Mouse (Mus musculus): ENCODE measurements around the gene Mylk2. TPM values are rescaled to one million over a fixed set of nuclear protein-coding genes. Genes with fewer than 3 reads are reported as not detected.

Mylk2 gene
- polyA plus RNA-seq (2016; fragmentation: Nextera tagmentation; extraction: Ambion mirVana), result 0.05 and 0.12 TPM in 2 replicates

DNA sequence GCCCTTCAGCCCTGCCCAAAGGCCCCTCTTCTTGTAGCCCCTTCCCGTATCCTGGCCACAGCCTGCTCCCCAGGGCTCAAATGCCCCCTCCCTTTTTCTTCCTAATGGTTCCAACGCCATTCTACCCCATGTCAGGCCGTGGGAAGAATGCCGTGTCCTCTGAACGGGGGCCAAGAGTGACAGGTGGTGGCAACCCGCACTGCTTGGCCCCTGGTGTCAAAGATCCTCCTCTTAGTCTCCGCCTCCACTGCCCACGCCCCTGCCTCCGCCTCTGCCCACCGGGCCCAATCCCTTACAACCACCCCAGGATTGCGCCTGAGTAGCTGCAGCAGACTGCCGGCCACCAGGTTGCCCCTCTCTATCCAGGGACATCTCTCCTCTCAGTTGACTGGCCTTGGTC, at the start of gene Mylk2:
Mylk2 (plus strand) TSS at position 322 of the 400 bp plus-strand sequence.
- H3K9me3 ChIP-seq (replicated peaks), result no peaks in the 10 kb centered on the region
- peaks cover 31% of the 10 kb centered on the region for H3K4me1 ChIP-seq (replicated peaks)
- no peak within 1 kb of the TSS for H3K27ac ChIP-seq (ENCODE audit: poor library complexity, severe bottlenecking)
- peaks cover 45% of the 10 kb centered on the region for H3K27me3 ChIP-seq (replicated peaks)
- WGBS, result 22% methylated on average over 12 of the region's 12 CpGs
- ATAC-seq (ENCODE audit: insufficient number of reproducible peaks, low FRiP score), result no peak
- no peak within 1 kb of the TSS; the same call in 1 of the 2 replicates for H3K9ac ChIP-seq
- no peak within 1 kb of the TSS for H3K4me3 ChIP-seq
- no peaks in the 10 kb centered on the region for H3K36me3 ChIP-seq
- H3K4me2 ChIP-seq, result no peak within 1 kb of the TSS

DNA sequence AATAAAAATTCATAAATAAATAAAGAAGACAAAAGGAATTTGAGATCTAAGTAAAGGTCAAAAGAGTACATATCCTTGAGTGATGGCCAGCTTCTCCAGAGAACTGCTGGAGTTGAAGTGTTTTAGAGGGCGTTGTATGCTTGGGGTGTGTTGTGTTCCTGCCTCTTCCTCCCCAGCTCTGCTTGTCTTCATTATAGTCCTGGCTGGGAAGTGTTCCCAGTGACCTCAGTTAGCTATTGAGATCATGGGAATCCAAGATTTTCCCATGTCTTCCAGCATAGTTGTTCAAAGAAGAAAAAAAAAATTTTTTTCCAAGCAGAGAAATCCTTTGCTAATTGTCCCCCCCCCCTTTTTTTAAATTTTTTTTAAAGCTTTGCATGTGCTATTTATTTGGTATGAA, 49.3 kb upstream of the Mylk2 start:
- no peak for ATAC-seq (ENCODE audit: insufficient number of reproducible peaks, low FRiP score)

GRCm38 (mm10) chr2:152862638-152863037, 48.5 kb upstream of the Mylk2 start:
- 73% methylated on average over 3 of the region's 3 CpGs for WGBS

More for the DNA sequence above, 49.3 kb upstream of the Mylk2 start:
- no peak overlapping the region for H3K27ac ChIP-seq (ENCODE audit: poor library complexity, severe bottlenecking)
- H3K9ac ChIP-seq, result no peak overlapping the region
- peaks cover 59% of the 10 kb centered on the region for H3K36me3 ChIP-seq
- H3K4me1 ChIP-seq (replicated peaks), result peaks cover 4% of the 10 kb centered on the region; the same call in 1 of the 2 replicates
- H3K27me3 ChIP-seq (replicated peaks), result no peaks in the 10 kb centered on the region
- WGBS, result 86% methylated on average over 1 of the region's 1 CpGs
- no peak overlapping the region for H3K4me3 ChIP-seq
- no peak overlapping the region for H3K4me2 ChIP-seq
- no peaks in the 10 kb centered on the region for H3K9me3 ChIP-seq (replicated peaks)

GRCm38 (mm10) chr2:152863346-152863745, 47.8 kb upstream of the Mylk2 start:
- no peak overlapping the region for H3K27ac ChIP-seq (ENCODE audit: poor library complexity, severe bottlenecking)
- no peaks in the 10 kb centered on the region for H3K9me3 ChIP-seq (replicated peaks)
- ATAC-seq (ENCODE audit: insufficient number of reproducible peaks, low FRiP score), result no peak
- WGBS, result 93% methylated on average over 6 of the region's 6 CpGs
- H3K36me3 ChIP-seq, result peaks cover 58% of the 10 kb centered on the region
- H3K4me1 ChIP-seq (replicated peaks), result peaks cover 4% of the 10 kb centered on the region; the same call in 1 of the 2 replicates
- no peaks in the 10 kb centered on the region for H3K27me3 ChIP-seq (replicated peaks)
- H3K4me2 ChIP-seq, result no peak overlapping the region
- no peak overlapping the region for H3K4me3 ChIP-seq
- H3K9ac ChIP-seq, result no peak overlapping the region

More at GRCm38 (mm10) chr2:152862638-152863037, 48.5 kb upstream of the Mylk2 start:
- Histone ChIP-seq H3K4me2 (no peak overlapping the region), H3K27me3 (replicated peaks) (no peaks in the 10 kb centered on the region), H3K4me1 (replicated peaks) (peaks cover 4% of the 10 kb centered on the region; the same call in 1 of the 2 replicates), H3K9ac (no peak overlapping the region), H3K27ac (ENCODE audit: poor library complexity, severe bottlenecking) (no peak overlapping the region), H3K9me3 (replicated peaks) (no peaks in the 10 kb centered on the region), H3K4me3 (no peak overlapping the region), H3K36me3 (peaks cover 58% of the 10 kb centered on the region)
- no peak for ATAC-seq (ENCODE audit: insufficient number of reproducible peaks, low FRiP score)

- H3K9ac ChIP-seq, result no peak overlapping the region
- no peak overlapping the region for H3K27ac ChIP-seq (ENCODE audit: poor library complexity, severe bottlenecking)
- no peaks in the 10 kb centered on the region for H3K4me1 ChIP-seq (replicated peaks)
- H3K4me2 ChIP-seq, result no peak overlapping the region
- H3K4me3 ChIP-seq, result no peak overlapping the region
- peaks cover 74% of the 10 kb centered on the region for H3K36me3 ChIP-seq
- 91% methylated on average over 3 of the region's 3 CpGs for WGBS
- no peaks in the 10 kb centered on the region for H3K9me3 ChIP-seq (replicated peaks)
- no peaks in the 10 kb centered on the region for H3K27me3 ChIP-seq (replicated peaks)
- no peak for ATAC-seq (ENCODE audit: insufficient number of reproducible peaks, low FRiP score)
Observed at GRCm38 (mm10) chr2:152878239-152878638, 32.9 kb upstream of the Mylk2 start.

GRCm38 (mm10) chr2:152880898-152881297, 30.3 kb upstream of the Mylk2 start:
- Histone ChIP-seq H3K9ac (no peak overlapping the region), H3K4me3 (no peak overlapping the region), H3K27me3 (replicated peaks) (no peaks in the 10 kb centered on the region), H3K4me2 (no peak overlapping the region), H3K36me3 (peaks cover 81% of the 10 kb centered on the region), H3K9me3 (replicated peaks) (no peaks in the 10 kb centered on the region), H3K27ac (ENCODE audit: poor library complexity, severe bottlenecking) (no peak overlapping the region), H3K4me1 (replicated peaks) (no peaks in the 10 kb centered on the region)
- no peak for ATAC-seq (ENCODE audit: insufficient number of reproducible peaks, low FRiP score)
- WGBS, result 96% methylated on average over 13 of the region's 13 CpGs

DNA sequence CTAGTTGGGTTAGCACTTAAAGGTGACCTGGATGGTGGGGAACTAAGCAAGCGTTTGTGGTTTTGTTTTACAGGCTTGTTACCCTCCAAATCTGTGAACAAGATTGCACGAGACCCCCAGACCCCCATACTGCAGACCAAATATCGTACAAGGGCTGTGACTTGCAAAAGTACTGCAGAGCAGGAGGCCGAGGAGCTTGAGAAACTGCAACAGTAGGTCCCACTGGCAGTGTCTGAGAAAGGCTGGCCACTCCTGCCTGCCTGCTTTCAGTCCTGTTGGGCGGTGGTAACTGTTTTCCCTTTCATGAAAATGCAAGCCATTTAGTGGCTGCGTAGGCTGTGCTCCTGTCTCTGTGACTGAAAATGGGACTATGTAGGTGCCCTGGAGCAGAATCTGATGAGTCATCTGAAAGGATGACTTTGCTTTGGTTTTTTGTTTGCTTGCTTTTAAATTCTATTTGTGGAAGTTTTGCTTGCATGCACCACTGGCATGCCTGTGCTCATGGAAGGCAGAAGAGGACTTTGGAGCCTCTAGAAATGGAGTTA, 27.0 kb upstream of the Mylk2 start:
- Histone ChIP-seq H3K4me3 (no peak overlapping the region), H3K36me3 (peaks cover 88% of the 10 kb centered on the region), H3K27me3 (replicated peaks) (no peaks in the 10 kb centered on the region), H3K4me2 (no peak overlapping the region), H3K9ac (no peak overlapping the region), H3K4me1 (replicated peaks) (no peaks in the 10 kb centered on the region), H3K9me3 (replicated peaks) (no peaks in the 10 kb centered on the region), H3K27ac (ENCODE audit: poor library complexity, severe bottlenecking) (no peak overlapping the region)
- no peak for ATAC-seq (ENCODE audit: insufficient number of reproducible peaks, low FRiP score)
- WGBS, result 93% methylated on average over 6 of the region's 6 CpGs

DNA sequence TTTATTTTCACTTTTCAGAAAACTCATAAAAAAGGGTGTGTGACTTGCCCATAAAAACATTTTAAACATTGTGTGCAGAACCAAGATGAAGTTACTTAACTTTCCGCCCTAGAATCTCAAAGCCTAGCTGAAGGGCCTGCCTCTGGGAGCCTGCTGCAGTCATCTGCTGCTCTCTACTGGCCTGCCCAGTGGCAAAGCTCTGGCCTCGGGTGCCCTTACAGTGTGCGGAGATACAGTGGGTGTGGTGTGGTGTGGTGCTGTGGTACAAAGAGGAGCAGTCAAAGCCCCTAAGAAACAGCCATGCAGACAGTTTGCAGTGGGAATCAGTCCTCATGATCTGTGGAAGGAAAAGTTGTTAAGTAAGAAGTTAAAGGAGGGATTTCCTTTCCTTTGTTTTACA, 23.9 kb upstream of the Mylk2 start:
- H3K27ac ChIP-seq (ENCODE audit: poor library complexity, severe bottlenecking), result no peak overlapping the region
- no peak for ATAC-seq (ENCODE audit: insufficient number of reproducible peaks, low FRiP score)
- no peaks in the 10 kb centered on the region for H3K4me1 ChIP-seq (replicated peaks)
- H3K9me3 ChIP-seq (replicated peaks), result no peaks in the 10 kb centered on the region
- WGBS, result 83% methylated on average over 3 of the region's 3 CpGs
- H3K4me2 ChIP-seq, result no peak overlapping the region
- H3K4me3 ChIP-seq, result no peak overlapping the region
- no peaks in the 10 kb centered on the region for H3K27me3 ChIP-seq (replicated peaks)
- no peak overlapping the region for H3K9ac ChIP-seq
- H3K36me3 ChIP-seq, result peaks cover 85% of the 10 kb centered on the region

DNA sequence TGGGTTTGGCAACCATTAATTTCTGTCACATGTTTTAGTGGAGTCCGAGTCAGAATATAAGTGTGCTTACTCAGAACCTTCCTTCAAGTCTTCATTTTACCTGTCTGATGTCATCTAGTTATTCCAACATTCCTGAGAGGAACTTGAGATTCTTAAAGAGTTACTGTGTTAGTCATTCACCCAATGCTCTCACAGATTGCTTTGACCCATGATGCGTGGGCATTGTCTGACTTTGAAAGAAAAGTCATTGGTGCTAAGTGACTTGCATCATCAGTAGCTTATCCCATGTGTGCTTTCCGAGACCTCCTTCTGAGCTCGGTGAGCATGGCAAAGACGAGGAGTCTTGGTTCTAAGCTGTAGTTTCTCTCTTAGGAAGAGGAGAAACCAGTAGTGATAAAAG, 22.4 kb upstream of the Mylk2 start:
- Histone ChIP-seq H3K27me3 (replicated peaks) (no peaks in the 10 kb centered on the region), H3K4me3 (no peak overlapping the region), H3K4me1 (replicated peaks) (no peaks in the 10 kb centered on the region), H3K27ac (ENCODE audit: poor library complexity, severe bottlenecking) (no peak overlapping the region), H3K9me3 (replicated peaks) (no peaks in the 10 kb centered on the region), H3K4me2 (no peak overlapping the region), H3K36me3 (peaks cover 91% of the 10 kb centered on the region), H3K9ac (no peak overlapping the region)
- 96% methylated on average over 5 of the region's 5 CpGs for WGBS
- no peak for ATAC-seq (ENCODE audit: insufficient number of reproducible peaks, low FRiP score)

DNA sequence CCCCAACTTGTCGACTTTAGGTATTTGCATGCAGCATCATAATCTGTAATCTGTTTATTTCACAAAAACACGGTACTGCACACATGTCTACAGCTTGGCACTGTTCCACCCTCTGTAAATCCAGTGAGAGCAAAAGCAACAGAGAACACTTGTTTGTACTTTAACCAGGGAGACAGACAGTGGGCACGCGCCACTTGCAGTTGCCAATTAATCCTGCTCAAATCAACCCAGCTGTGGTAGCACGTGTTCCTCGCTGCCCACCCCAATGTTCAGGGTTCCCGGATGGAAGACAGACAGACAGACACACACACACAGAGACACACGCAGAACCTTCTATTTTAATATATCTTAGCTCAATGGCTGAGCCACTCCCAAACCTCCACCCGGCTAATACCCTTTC, 15.3 kb upstream of the Mylk2 start:
- H3K4me1 ChIP-seq (replicated peaks), result no peaks in the 10 kb centered on the region
- H3K9me3 ChIP-seq (replicated peaks), result no peaks in the 10 kb centered on the region
- H3K27me3 ChIP-seq (replicated peaks), result no peaks in the 10 kb centered on the region
- no peak overlapping the region for H3K9ac ChIP-seq
- H3K4me2 ChIP-seq, result no peak overlapping the region
- WGBS, result 94% methylated on average over 9 of the region's 9 CpGs
- H3K36me3 ChIP-seq, result peaks cover 61% of the 10 kb centered on the region
- H3K27ac ChIP-seq (ENCODE audit: poor library complexity, severe bottlenecking), result no peak overlapping the region
- ATAC-seq (ENCODE audit: insufficient number of reproducible peaks, low FRiP score), result no peak
- H3K4me3 ChIP-seq, result no peak overlapping the region

GRCm38 (mm10) chr2:152896926-152897325, 14.2 kb upstream of the Mylk2 start:
- no peak overlapping the region for H3K4me2 ChIP-seq
- no peak for ATAC-seq (ENCODE audit: insufficient number of reproducible peaks, low FRiP score)
- 82% methylated on average over 3 of the region's 3 CpGs for WGBS
- no peak overlapping the region for H3K9ac ChIP-seq
- H3K9me3 ChIP-seq (replicated peaks), result no peaks in the 10 kb centered on the region
- H3K36me3 ChIP-seq, result peaks cover 52% of the 10 kb centered on the region
- no peak overlapping the region for H3K27ac ChIP-seq (ENCODE audit: poor library complexity, severe bottlenecking)
- H3K4me3 ChIP-seq, result no peak overlapping the region
- H3K4me1 ChIP-seq (replicated peaks), result no peaks in the 10 kb centered on the region
- H3K27me3 ChIP-seq (replicated peaks), result no peaks in the 10 kb centered on the region

GRCm38 (mm10) chr2:152899011-152899410, 12.1 kb upstream of the Mylk2 start:
- Histone ChIP-seq H3K36me3 (peaks cover 31% of the 10 kb centered on the region), H3K4me2 (no peak overlapping the region), H3K27ac (ENCODE audit: poor library complexity, severe bottlenecking) (no peak overlapping the region), H3K4me1 (replicated peaks) (peaks cover 12% of the 10 kb centered on the region), H3K9ac (no peak overlapping the region), H3K4me3 (no peak overlapping the region), H3K9me3 (replicated peaks) (no peaks in the 10 kb centered on the region), H3K27me3 (replicated peaks) (no peaks in the 10 kb centered on the region)
- no peak for ATAC-seq (ENCODE audit: insufficient number of reproducible peaks, low FRiP score)
- WGBS, result 81% methylated on average over 6 of the region's 6 CpGs

Measured in heart, embryonic 12.5 days (tissue).